Mouse (Mus musculus): ENCODE data around the gene Hdac7. TPM values are rescaled to one million over a fixed set of nuclear protein-coding genes. Genes with fewer than 3 reads are reported as not detected.

Gene Hdac7
- polyA plus RNA-seq, 2 experiments = 36.5 to 79.3 TPM

DNA sequence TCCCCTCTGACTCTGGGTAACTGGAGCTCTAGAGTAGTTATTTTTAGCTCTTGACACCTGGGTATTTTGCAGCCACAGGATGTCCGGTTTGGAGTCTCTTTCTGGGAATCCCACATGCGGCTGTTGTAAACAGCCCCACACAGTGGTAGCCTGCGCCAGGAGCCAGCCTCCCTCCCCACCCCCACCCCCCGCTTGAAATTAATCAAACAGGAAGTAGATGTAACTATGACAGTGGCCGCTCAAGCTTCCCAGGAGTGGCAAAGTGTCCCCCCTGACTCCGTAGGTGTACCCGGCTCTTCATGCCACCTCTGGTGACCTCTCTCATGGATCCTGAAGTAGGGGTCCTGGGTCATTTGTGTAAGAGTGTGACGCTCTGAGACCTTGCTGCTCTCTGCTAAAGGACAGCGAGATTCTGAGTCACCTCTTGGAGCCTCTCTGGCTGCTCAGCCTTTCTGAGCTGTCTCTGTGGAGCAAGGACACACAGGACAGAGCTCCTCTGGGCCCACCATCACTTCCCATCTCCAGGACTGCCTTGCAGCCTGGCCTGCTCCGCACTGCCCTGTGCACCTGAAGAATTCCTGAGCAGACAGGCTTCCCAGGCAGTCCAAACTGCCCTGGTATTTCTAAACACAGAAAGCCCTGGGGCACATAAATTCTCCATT is 22.9 kb downstream of the Hdac7 start:
- Histone ChIP-seq H3K4me1 (ENCODE audit: control insufficient read depth, insufficient read depth, low read length) (peaks cover 58% of the 10 kb centered on the region), H3K4me2 (replicated peaks; ENCODE audit: low read depth, low read length, severe bottlenecking) (no peak overlapping the region), H3K9ac (ENCODE audit: low read depth, low read length, severe bottlenecking) (no peak overlapping the region; the same call in 1 of the 2 replicates), H3K9me3 (ENCODE audit: control insufficient read depth, low read length) (no peaks in the 10 kb centered on the region), H3K4me3 (replicated peaks; ENCODE audit: low read length) (no peak overlapping the region), H3K27ac (replicated peaks; ENCODE audit: low read depth, low read length) (peak overlapping the region; percentile 52; the same call in 1 of the 2 replicates), H3K27me3 (ENCODE audit: control insufficient read depth, insufficient read depth, low read length) (no peaks in the 10 kb centered on the region), H3K36me3 (ENCODE audit: control insufficient read depth, insufficient read depth, low read length) (peaks cover 11% of the 10 kb centered on the region; the same call in 1 of the 2 replicates)
- ATAC-seq (ENCODE audit: low FRiP score, low read depth) = peak; percentile 9; the same call in 1 of the 2 replicates
- DNase-seq (ENCODE audit: low spot score) = no peak
- WGBS = 39% methylated on average over 10 of the region's 10 CpGs
- TF ChIP-seq POLR2A (IDR thresholded peaks at IDR 0.05; ENCODE audit: borderline replicate concordance, extremely low read depth, insufficient read depth, insufficient read length) = no peak

GRCm38 (mm10) chr15:97819937-97820336 is 24.4 kb downstream of the Hdac7 start:
- 87% methylated on average over 9 of the region's 9 CpGs for WGBS
- Histone ChIP-seq H3K27ac (replicated peaks; ENCODE audit: low read depth, low read length) (no peak overlapping the region), H3K4me3 (replicated peaks; ENCODE audit: low read length) (no peak overlapping the region), H3K4me1 (ENCODE audit: control insufficient read depth, insufficient read depth, low read length) (peaks cover 43% of the 10 kb centered on the region), H3K36me3 (ENCODE audit: control insufficient read depth, insufficient read depth, low read length) (peaks cover 11% of the 10 kb centered on the region; the same call in 1 of the 2 replicates), H3K27me3 (ENCODE audit: control insufficient read depth, insufficient read depth, low read length) (no peaks in the 10 kb centered on the region), H3K9ac (ENCODE audit: low read depth, low read length, severe bottlenecking) (no peak overlapping the region), H3K9me3 (ENCODE audit: control insufficient read depth, low read length) (no peaks in the 10 kb centered on the region), H3K4me2 (replicated peaks; ENCODE audit: low read depth, low read length, severe bottlenecking) (no peak overlapping the region)
- ATAC-seq (ENCODE audit: low FRiP score, low read depth) = no peak
- DNase-seq (ENCODE audit: low spot score) = no peak
- no peak for TF ChIP-seq POLR2A (IDR thresholded peaks at IDR 0.05; ENCODE audit: borderline replicate concordance, extremely low read depth, insufficient read depth, insufficient read length)

GRCm38 (mm10) chr15:97816199-97816994 is 27.9 kb downstream of the Hdac7 start:
- no peak for DNase-seq (ENCODE audit: low spot score)
- no peak for TF ChIP-seq POLR2A (IDR thresholded peaks at IDR 0.05; ENCODE audit: borderline replicate concordance, extremely low read depth, insufficient read depth, insufficient read length)
- Histone ChIP-seq H3K36me3 (ENCODE audit: control insufficient read depth, insufficient read depth, low read length) (0 out of 2 replicates have a peak, but pooled peaks cover 6% of the 10 kb centered on the region), H3K9me3 (ENCODE audit: control insufficient read depth, low read length) (no peaks in the 10 kb centered on the region), H3K27ac (replicated peaks; ENCODE audit: low read depth, low read length) (no peak overlapping the region), H3K27me3 (ENCODE audit: control insufficient read depth, insufficient read depth, low read length) (no peaks in the 10 kb centered on the region), H3K4me3 (replicated peaks; ENCODE audit: low read length) (no peak overlapping the region), H3K4me1 (ENCODE audit: control insufficient read depth, insufficient read depth, low read length) (peaks cover 38% of the 10 kb centered on the region), H3K9ac (ENCODE audit: low read depth, low read length, severe bottlenecking) (no peak overlapping the region), H3K4me2 (replicated peaks; ENCODE audit: low read depth, low read length, severe bottlenecking) (no peak overlapping the region)
- WGBS = 92% methylated on average over 17 of the region's 17 CpGs
- no peak for ATAC-seq (ENCODE audit: low FRiP score, low read depth)

DNA sequence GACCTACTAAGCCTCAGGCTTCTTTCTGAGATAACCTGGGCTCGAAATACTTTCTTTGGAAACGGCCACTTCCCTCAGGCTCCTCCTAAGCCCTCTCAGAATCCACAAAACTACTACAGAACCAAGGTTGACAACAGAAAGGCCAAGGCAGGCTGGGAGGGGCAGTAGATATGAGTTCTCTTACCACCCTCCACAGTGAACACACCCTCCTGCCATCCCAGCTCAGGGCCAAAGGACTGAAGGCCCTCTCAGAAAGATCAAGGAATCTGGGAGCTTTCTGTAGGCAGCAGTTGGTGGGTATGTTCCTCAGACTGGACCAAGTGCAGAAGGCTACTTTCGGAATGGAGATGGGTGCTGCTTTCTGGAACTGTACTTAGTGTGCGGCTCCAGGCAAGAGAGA is 29.0 kb downstream of the Hdac7 start:
- Histone ChIP-seq H3K27me3 (ENCODE audit: control insufficient read depth, insufficient read depth, low read length) (no peaks in the 10 kb centered on the region), H3K27ac (replicated peaks; ENCODE audit: low read depth, low read length) (no peak overlapping the region), H3K4me2 (replicated peaks; ENCODE audit: low read depth, low read length, severe bottlenecking) (no peak overlapping the region), H3K4me1 (ENCODE audit: control insufficient read depth, insufficient read depth, low read length) (peaks cover 28% of the 10 kb centered on the region), H3K9me3 (ENCODE audit: control insufficient read depth, low read length) (no peaks in the 10 kb centered on the region), H3K9ac (ENCODE audit: low read depth, low read length, severe bottlenecking) (0 out of 2 replicates have a peak overlapping the region, but pooled peaks have one; percentile 12), H3K4me3 (replicated peaks; ENCODE audit: low read length) (no peak overlapping the region), H3K36me3 (ENCODE audit: control insufficient read depth, insufficient read depth, low read length) (peaks cover 9% of the 10 kb centered on the region)
- TF ChIP-seq POLR2A (IDR thresholded peaks at IDR 0.05; ENCODE audit: borderline replicate concordance, extremely low read depth, insufficient read depth, insufficient read length) = no peak
- ATAC-seq (ENCODE audit: low FRiP score, low read depth) (no peak), DNase-seq (ENCODE audit: low spot score) (no peak)
- 95% methylated on average over 4 of the region's 4 CpGs for WGBS

DNA sequence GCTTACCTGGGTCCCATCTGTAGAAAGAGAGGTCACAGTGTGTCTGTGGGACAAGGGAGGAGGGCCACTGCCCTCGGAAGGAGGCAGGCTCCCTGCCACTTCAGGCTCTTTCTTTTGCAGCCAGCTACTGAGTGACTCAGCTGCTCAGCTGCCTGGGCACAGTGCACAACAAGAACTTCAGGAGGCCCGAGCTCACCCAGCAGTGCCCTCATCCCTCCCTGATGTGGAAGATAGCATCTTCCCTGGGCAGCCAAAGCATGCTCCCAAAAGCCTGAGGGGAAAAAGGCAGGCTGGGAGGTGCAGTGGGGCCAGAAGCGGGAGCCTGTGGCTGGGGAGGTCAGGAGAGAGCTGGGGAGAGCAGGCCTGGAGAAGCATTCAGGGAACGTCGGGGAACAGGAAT is 29.6 kb downstream of the Hdac7 start:
- DNase-seq (ENCODE audit: low spot score) (no peak), ATAC-seq (ENCODE audit: low FRiP score, low read depth) (no peak)
- H3K9ac ChIP-seq (ENCODE audit: low read depth, low read length, severe bottlenecking) = peak overlapping the region; percentile 12
- H3K4me3 ChIP-seq (replicated peaks; ENCODE audit: low read length) = no peak overlapping the region
- TF ChIP-seq POLR2A (IDR thresholded peaks at IDR 0.05; ENCODE audit: borderline replicate concordance, extremely low read depth, insufficient read depth, insufficient read length) = no peak
- no peaks in the 10 kb centered on the region for H3K9me3 ChIP-seq (ENCODE audit: control insufficient read depth, low read length)
- H3K4me1 ChIP-seq (ENCODE audit: control insufficient read depth, insufficient read depth, low read length) = peaks cover 27% of the 10 kb centered on the region
- H3K27me3 ChIP-seq (ENCODE audit: control insufficient read depth, insufficient read depth, low read length) = no peaks in the 10 kb centered on the region
- no peak overlapping the region for H3K27ac ChIP-seq (replicated peaks; ENCODE audit: low read depth, low read length)
- H3K4me2 ChIP-seq (replicated peaks; ENCODE audit: low read depth, low read length, severe bottlenecking) = no peak overlapping the region
- H3K36me3 ChIP-seq (ENCODE audit: control insufficient read depth, insufficient read depth, low read length) = peaks cover 14% of the 10 kb centered on the region
- WGBS = 44% methylated on average over 5 of the region's 5 CpGs
